Mouse (Mus musculus): Measurements from ENCODE around the gene Ccdc17.

Gene Ccdc17

DNA sequence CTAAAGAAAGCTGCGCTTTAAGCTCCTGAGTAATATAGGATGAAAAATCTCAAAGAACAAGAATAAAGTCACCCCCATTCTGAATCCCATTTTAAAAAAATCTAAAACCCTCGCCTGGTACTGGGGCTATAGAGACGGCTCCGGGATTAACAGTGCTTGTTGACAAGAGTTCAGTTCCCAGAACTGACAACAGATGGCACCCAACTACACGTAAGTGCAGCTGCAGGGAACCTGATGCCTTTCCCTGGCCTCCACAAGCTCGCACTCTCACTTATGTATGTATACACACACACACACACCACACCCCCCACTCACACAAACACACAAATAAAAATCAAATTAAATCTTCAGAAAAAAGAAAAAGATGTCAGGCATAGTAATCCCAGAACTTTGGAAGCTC is 47.9 kb downstream of the Ccdc17 start:
- in situ Hi-C loops (cut with MboI, MseI), result loop anchor here (5.0 kb wide), 1 partner anchor 48 kb away; no protein-coding TSS in a partner anchor

DNA sequence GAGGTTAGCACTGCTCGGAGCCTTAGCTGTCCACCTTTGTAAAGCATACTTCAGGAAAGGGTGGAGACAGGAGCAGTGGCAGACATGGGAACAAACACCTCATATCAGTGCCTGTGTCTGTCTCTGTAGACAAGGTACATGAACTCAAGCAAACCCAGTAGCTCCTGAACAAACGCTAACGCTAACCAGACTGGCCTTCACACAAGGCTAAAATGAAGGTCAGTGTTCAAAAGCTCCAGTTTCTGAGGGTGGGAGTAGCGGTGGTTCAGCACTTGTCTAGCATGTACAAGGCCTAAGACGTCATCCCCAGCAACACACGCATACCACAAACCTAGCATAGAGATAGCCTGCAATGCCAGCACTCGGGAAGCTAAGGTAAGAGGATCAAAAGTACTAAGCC is 49.2 kb downstream of the Ccdc17 start:
- in situ Hi-C loops (cut with MboI, MseI), result no loop called here

DNA sequence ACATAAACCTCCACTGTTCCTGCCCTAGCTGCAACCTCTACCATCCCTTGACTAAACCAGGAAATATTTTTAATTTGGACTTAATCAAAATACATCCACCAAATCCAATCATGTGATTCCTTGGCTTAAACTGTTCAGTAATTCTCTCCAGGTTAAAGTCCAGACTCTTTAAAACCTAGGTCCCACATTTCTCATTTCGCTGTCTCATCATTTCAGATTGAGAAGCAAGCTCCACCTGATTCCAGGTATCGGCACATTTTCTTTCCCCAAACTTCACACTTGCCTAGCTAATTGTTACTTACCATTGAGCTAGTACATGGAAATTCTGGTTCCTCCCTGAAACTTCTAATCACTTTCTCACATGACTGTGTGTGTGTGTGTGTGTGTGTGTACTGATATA is 53.0 kb downstream of the Ccdc17 start:
- in situ Hi-C loops (cut with MboI, MseI), result no loop called here
